Mouse (Mus musculus) kidney, adult 2 months (tissue): Measurements from ENCODE around the gene She. TPM values are rescaled to one million over a fixed set of nuclear protein-coding genes. Genes with fewer than 3 reads are reported as not detected.
"Not testable (repeated sequence)": the region's sequence is repeated elsewhere in the genome, so short reads cannot be mapped to it uniquely, and the experiment has no call there.

Source experiments
- DNase-seq: peaks from one replicate; pipeline ENCODE4 v3.0.0; 2021
- H3K27ac ChIP-seq: fragments of 200-500 bp; 2 replicates; pipeline ENCODE4 v1.5.1; 2012; ENCODE audit warnings: low read depth, low read length, control low read depth, inconsistent platforms; ENCODE audit not compliant: insufficient read depth
- H3K27me3 ChIP-seq: fragments of 200-500 bp; replicated peaks from 2 replicates; pipeline ENCODE4 v1.6.1; 2012; ENCODE audit warnings: mild to moderate bottlenecking, moderate library complexity, low read length, inconsistent platforms; ENCODE audit not compliant: control insufficient read depth, insufficient read depth
- H3K36me3 ChIP-seq: fragments of 200-500 bp; 2 replicates; pipeline ENCODE4 v1.6.1; 2012; ENCODE audit warnings: mild to moderate bottlenecking, moderate library complexity, low read length, inconsistent platforms; ENCODE audit not compliant: control insufficient read depth, insufficient read depth
- H3K4me1 ChIP-seq: fragments of 200-500 bp; 2 replicates; pipeline ENCODE4 v1.6.1; 2011; ENCODE audit warnings: low read length; ENCODE audit not compliant: control insufficient read depth, insufficient read depth
- H3K4me3 ChIP-seq: fragments of 200-500 bp; 2 replicates; pipeline ENCODE4 v1.5.1; 2011; ENCODE audit warnings: mild to moderate bottlenecking, low read depth, low read length, control low read depth; ENCODE audit not compliant: insufficient read depth
- CTCF ChIP-seq: fragments of 200-500 bp; conservative IDR thresholded peaks from 2 replicates; pipeline ENCODE4 v1.5.1; 2011; ENCODE audit warnings: low read depth, mild to moderate bottlenecking, control low read depth, low read length, moderate library complexity, mixed read lengths; ENCODE audit not compliant: insufficient read depth, insufficient read length
- POLR2A ChIP-seq: fragments of 200-500 bp; IDR thresholded peaks from one replicate; pipeline ENCODE4 v1.6.1; 2011; ENCODE audit warnings: low read depth, low read length, control low read depth
- WGBS: fragments of 180-500 bp; shearing (Covaris S2); methylation state at CpG from one replicate; pipeline ENCODE4 v1.1.7; 2018; 5-methylcytosine and 5-hydroxymethylcytosine counted together
- polyA plus RNA-seq: library from polyadenylated mRNA; depleted of rRNA; stranded (reverse); fragments of >200 nt; gene quantifications from 2 replicates; pipeline ENCODE4 v1.2.3, GENCODE M21; 2012

Gene She
- polyA plus RNA-seq, 1 experiment: 4.1 TPM

- Histone ChIP-seq H3K27me3 (no peaks in the 10 kb centered on the region), H3K36me3 (no peaks in the 10 kb centered on the region; the same call in 1 of the 2 replicates), H3K4me3 (no peak overlapping the region), H3K27ac (no peak overlapping the region), H3K4me1 (peaks cover 7% of the 10 kb centered on the region)
- WGBS: 69% methylated on average over 8 of the region's 8 CpGs
- TF ChIP-seq CTCF: no peak
- no peak for TF ChIP-seq POLR2A
- DNase-seq: no peak
These were observed 31.1 kb downstream of the She start for GRCm38 (mm10) chr3:89862182-89862761.

DNA sequence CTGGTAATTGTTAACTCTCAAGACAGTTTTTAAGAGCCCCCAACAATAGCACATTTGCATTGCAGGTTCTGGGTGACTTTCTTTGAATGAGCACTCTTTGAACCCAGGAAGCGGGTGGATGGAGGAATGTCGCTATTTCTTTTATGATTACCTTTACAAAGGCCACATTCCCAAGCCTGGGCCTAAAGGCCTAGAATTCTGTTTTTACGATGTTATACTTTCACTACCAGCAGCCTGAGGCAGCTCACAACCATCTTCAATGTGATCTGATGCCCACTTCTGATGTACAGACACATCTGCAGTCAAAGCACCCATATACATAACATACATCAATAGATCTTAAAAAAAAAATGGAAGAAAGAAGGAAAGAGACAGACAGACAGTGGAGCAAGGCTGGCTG, 32.1 kb downstream of the She start:
- not testable (repeated sequence) for H3K4me3 ChIP-seq, H3K27me3 ChIP-seq, H3K36me3 ChIP-seq, H3K4me1 ChIP-seq, DNase-seq
- H3K27ac ChIP-seq: peak overlapping the region; percentile 63
- WGBS: 68% methylated on average over 3 of the region's 3 CpGs

DNA sequence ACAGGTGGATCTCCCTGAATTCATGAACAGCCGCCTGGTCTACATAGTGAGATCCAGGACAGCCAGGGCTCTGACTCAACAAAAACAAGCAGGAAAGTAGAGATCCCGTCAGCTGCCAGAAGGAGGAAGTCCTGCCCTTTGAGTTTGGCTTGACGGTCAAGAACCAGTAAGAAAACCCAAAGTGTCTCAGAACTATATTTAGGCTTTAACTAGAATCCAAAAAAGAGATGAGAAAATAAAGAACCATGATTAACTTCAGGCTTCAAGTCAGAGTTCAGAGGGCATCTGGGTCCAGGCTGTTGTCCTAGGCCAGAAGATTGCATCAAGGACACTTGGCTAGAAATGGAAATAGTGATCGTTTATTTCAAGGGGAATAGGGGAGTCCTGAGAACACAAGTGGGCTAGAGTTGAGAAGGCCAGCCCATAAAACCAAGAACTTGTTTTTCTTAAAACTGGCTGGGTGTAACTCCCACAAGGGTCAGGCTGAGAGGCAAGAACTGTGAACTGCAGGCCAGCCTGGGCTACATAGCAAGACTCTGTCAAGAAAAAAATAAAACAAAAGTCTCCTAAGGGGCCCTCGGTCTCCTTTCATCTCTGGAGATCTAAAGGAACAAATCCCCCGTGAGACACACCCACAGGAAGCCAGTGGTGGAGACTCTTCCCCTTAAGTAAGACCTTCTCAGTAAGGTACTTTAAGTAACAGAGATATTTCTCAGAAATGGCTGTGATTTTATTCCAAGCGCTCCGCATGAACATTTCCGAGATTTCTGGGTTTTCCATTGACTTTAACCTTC, 32.7 kb downstream of the She start:
- Histone ChIP-seq H3K4me3 (no peak overlapping the region), H3K27me3 (no peaks in the 10 kb centered on the region), H3K27ac (peak overlapping the region; percentile 63), H3K4me1 (peaks cover 7% of the 10 kb centered on the region), H3K36me3 (no peaks in the 10 kb centered on the region)
- no peak for TF ChIP-seq POLR2A
- TF ChIP-seq CTCF: peak; percentile 31
- DNase-seq: peak; percentile 71
- 53% methylated on average over 9 of the region's 9 CpGs for WGBS

DNA sequence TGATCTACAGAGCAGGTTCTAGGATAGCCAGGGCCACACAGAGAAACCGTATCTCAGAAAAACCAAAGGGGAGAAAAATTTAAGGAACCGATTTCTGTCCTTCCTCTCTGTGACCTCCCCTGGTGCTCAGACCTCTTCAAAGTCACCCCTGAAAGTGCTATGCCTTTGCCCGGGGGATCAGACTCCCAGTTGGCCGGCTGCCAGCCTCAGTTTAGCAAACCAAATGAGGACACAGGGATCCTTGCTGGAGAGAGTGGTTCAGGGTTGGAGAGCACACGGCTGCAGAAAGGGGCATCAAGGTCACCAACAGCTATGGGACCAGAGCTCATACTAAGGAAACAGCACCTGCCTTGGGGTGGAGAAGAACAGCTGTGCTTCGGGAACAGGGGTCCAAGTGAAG, 33.9 kb downstream of the She start:
- H3K27me3 ChIP-seq: no peaks in the 10 kb centered on the region
- no peak overlapping the region for H3K27ac ChIP-seq
- DNase-seq: peak; percentile 44
- no peaks in the 10 kb centered on the region for H3K36me3 ChIP-seq
- H3K4me1 ChIP-seq: peaks cover 7% of the 10 kb centered on the region
- TF ChIP-seq POLR2A (no peak), CTCF (no peak)
- WGBS: 54% methylated on average over 6 of the region's 6 CpGs
- H3K4me3 ChIP-seq: no peak overlapping the region

- no peak for TF ChIP-seq POLR2A
- peaks cover 7% of the 10 kb centered on the region for H3K4me1 ChIP-seq
- no peak overlapping the region for H3K27ac ChIP-seq
- 84% methylated on average over 4 of the region's 4 CpGs for WGBS
- no peak for DNase-seq
- no peaks in the 10 kb centered on the region for H3K36me3 ChIP-seq
- no peaks in the 10 kb centered on the region for H3K27me3 ChIP-seq
- H3K4me3 ChIP-seq: no peak overlapping the region
These were observed 34.6 kb downstream of the She start for GRCm38 (mm10) chr3:89865764-89866163.

GRCm38 (mm10) chr3:89867651-89868050, 36.5 kb downstream of the She start:
- no peak for TF ChIP-seq POLR2A
- TF ChIP-seq CTCF: no peak
- WGBS: 61% methylated on average over 3 of the region's 4 CpGs
- Histone ChIP-seq H3K27me3 (no peaks in the 10 kb centered on the region), H3K27ac (no peak overlapping the region), H3K36me3 (no peaks in the 10 kb centered on the region), H3K4me3 (no peak overlapping the region), H3K4me1 (peaks cover 7% of the 10 kb centered on the region)
- DNase-seq: no peak

- no peaks in the 10 kb centered on the region for H3K36me3 ChIP-seq
- H3K27ac ChIP-seq: no peak overlapping the region
- peaks cover 6% of the 10 kb centered on the region for H3K4me1 ChIP-seq
- no peaks in the 10 kb centered on the region for H3K27me3 ChIP-seq
- 11% methylated on average over 7 of the region's 7 CpGs for WGBS
- no peak for TF ChIP-seq CTCF
- TF ChIP-seq POLR2A: no peak
- DNase-seq: peak; percentile 33
- no peak overlapping the region for H3K4me3 ChIP-seq
These were observed 37.2 kb downstream of the She start for GRCm38 (mm10) chr3:89868357-89868756.
